Mouse (Mus musculus): ENCODE measurements around the gene Egln2.

Egln2 gene

DNA sequence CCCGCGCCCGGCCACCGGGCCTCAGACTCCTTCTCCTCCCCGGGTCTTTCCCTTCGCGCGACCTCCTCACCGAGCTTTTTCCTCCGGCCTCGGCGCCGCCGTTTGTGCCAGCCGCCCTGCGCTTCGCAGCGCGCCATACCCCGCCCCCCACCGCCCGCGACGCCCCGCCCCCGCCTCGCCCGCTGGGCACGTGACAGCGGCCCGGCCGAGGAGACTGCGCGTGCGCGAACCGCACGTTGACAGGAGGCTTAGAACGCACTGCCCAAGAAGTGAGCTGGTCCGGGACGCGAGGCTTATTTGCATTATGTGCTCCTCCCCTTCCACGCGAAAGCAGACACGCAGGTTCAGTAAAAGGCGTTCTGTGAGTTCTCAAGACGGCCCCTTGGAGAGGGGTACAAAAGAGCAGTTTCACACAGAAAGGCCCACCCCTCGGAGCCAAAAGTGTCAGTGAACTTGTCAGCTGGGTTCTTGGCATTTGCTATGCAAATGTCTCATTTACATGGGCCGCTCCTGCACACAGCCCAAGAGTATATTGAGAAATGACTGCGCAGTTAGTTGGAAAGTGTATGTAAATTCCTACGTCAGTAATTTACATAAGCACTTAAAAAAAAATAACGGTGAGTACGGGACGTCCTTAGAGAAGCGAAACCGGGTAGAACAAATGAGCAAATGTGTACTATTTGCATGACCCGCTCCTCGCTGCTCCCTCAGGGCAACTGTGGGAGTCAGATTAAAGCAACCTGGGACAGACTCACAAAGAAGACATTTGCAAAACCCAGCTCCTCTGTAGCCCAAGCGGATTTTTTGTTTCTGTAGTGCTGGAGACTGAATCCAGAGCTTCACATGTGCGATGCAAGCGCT, at the start of gene Egln2:
Egln2 (minus strand) TSS at position 189 of the 861 bp plus-strand sequence.
- peak; percentile 94 to 95 for DNase-seq (ENCODE audit: low spot score in 2 of 2)

DNA sequence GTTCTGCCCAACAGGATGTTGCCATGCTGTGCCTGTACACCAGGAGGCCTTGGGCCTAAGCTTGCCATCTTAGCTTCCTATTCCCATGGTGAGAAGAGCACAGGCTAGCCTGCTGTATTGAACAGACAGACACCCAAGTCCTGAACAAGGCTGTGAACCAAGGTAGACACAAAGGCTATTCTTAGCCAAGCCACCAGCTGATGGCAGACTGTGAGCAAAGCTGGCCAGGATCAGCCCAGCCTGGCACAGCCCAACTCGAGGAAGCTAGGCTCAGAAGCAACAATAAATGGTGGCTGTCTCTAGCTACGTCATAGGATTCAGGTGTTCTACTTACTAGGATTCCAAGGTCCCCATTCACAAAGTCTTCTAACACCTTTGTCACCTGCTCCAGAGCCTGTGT, 46.0 kb upstream of the Egln2 start:
- DNase-seq (ENCODE audit: low spot score in 2 of 2), result no peak

DNA sequence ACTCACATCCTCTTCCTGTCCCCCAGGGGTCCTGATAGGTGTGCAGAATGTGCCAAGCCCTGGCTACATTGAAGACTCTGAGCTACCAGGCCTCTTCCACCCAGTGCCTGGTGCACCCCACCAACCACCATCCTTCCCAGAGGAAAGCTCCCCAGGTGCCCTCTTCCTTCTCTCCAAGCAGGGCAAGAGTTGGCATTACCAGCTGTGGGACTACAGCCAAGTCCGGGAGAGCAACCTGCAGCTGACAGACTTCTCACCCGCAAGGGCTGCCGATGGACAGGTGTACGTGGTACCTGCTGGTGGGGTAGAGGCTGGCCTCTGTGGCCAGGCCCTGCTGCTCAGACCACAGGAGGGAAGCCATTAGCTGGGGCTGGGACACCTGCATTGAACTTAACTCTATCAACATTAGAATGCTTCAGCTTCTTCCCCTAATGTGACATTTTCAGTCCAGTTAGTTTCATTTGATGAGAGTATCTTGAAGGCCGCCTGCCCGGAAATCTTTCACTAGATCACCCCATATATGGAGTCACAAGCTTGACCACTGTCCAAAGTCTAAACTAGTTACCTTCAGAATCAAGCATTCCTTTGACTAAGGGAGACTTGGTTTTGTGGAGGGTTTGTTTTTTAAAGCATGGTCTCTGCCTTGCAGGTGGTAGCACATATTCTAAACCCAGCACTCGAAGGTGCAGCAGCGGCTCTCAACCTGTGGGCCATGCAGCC, 37.3 kb upstream of the Egln2 start:
- DNase-seq (ENCODE audit: low spot score in 2 of 2), result no peak

DNA sequence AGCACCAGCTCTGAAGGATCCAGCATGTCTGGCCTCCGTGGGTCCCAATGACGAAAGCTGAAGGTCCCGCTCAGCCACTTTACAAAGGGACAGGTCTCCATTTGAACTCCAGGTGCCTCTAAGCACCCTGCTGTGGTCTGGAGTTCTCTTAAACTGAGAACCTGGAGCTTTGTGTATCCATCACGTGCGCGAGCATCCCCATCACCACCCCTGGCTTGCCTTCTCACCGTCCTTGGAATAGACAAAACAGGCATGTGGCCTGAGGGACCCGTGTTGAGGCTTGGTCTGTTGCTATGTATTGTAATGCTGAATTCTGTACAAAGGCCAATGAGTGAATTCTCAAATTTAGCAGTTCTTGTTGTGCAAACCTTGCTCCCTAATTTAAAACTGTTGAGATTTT, 32.2 kb upstream of the Egln2 start:
- no peak for DNase-seq (ENCODE audit: low spot score in 2 of 2)

DNA sequence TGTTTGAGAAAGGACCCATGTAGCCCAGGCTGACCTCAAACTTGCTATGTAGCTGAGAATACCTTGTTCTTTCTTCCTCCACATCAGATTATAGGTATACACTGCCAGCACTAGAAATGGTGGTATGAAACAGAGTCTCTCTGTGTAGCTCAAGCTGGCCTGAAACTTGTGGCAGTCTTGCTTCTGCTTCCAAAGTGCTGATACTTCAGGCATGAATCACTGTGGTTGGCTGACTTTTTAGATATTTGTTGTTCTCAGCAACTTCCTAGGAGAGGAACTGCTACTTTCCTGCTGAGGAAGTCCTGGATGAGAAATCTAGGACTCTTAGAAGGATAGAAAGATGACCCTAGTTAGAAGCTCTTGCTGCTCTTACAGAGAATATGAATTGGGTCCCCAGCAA, 31.8 kb upstream of the Egln2 start:
- DNase-seq (ENCODE audit: low spot score in 2 of 2), result no peak

DNA sequence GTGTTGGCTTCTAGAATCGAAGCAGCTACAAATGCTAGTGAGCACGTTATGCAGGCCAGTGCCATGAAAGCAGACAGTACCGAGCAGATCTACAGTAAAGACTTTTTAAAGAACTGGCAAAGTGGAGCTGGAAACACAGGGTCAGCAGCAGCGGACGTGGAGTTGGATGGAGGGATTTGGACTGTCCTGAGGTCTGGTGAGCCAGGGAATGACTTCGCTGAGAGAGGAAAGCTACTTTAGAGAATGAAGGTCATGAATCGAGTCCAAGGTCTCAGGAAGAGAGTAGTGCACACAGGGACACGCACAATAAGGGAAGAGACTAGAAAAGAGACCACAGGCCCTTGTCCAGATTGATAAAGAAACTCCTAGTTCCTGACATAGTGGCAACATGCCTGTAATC, 31.0 kb upstream of the Egln2 start:
- DNase-seq (ENCODE audit: low spot score in 2 of 2), result no peak

DNA sequence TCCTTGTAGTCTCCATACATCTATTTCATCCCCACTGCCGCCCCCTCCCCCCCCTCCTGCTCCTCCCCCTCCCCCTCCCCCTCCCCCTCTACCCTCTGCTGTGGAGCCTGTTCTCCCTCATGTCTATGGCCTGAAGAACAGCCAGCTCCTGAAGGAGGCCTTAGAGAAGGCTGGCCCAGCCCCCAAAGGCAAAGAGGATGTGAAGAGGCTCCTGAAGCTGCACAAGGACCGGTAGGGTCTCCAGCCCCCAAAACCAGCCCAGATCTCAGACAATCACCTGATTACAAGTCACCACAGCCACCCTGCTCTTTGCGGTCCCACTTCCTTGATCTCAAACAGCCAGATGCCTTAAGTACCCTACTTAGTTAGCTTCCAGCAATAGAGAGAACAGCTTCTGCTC, 30.5 kb upstream of the Egln2 start:
- DNase-seq (ENCODE audit: low spot score in 2 of 2), result no peak

DNA sequence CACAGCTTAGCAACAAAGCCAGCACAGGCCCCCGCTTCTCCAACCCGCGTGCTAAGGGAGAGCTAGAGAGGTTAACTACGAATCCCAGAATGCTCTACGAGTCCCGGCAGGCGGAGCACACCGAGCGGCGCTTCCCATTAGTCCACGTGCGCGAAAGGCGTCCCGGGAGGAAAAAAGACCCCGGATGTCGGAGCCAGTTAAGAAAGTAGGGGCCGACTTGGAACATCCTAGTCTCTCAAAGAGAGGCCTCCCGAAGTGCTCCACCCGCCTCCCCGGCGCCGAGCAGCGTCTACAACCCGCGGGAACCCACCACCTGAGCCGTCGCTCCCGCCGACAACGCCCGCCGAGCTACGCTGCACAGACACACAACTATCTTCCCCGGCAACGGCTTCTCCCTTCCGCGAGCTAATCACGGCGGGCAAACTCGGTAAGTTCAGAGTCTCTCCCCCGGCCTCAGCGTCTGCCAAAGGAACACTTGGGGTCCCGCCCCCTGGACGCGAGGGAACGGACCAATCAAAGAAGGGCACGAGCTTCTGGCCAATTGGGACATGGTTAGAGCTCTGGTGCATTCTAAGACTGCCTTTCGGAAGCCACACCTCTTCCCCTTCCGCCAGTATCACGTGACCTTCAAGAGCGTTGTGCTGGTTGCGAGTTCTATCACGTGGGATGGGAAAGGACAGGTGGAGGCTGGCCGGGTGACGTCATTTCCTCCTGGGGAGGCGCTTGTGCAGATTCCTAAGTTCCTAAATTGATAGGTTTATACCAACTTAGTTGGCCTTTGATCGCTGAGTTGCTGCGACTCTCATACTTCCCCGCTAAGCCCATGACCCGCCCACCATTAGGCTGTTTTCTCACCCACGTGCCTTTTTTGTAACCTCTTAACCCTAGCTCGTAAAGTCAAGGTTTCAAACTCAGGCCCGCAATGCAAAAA, 29.3 kb upstream of the Egln2 start, which contains the start of the genes BC024978 and Snrpa:
BC024978 (plus strand) TSS at position 101 of the 931 bp plus-strand sequence.
Snrpa (minus strand) TSS at position 591 of the 931 bp plus-strand sequence.
- peak; percentile 98 to 99 for DNase-seq (ENCODE audit: low spot score in 2 of 2)

DNA sequence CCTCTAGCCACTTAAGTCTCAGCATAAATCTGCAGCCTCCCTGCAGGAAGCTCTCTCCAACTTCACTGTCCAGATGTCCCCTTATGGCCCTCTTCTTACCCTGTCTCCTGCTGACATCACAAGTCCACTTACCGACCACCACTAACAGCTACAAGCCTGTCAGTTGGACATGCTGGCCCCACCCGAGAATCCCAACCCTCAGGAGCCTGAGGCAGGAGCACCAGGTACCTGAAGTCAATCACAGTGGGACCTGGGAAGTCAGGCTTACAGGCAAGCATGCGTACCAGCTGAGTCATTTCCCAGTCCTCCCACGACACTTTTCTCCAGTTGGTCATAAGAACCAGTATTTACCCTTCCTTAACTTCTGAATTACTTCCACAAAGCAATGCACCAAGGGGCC, 27.1 kb upstream of the Egln2 start:
- DNase-seq (ENCODE audit: low spot score in 2 of 2), result no peak

DNA sequence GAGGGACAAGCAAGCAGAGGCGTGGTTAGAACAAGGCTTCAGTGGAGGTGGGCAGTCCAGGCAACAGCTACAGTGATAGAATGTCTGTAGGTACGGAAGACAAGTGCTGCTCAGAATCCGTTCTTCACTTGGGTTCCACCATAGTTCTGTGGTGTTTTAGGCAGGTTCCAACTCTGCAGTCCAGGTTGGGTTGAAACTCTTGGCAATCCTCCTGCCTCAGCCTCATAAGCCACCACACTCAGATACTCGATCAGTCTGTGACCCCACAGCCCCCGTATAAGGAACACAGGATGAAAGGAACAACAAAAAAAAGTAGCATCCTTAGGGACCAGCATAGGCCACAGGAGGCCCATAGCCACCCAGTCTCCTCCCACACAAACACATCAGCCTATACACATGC, 25.8 kb upstream of the Egln2 start:
- no peak for DNase-seq (ENCODE audit: low spot score in 2 of 2)

DNA sequence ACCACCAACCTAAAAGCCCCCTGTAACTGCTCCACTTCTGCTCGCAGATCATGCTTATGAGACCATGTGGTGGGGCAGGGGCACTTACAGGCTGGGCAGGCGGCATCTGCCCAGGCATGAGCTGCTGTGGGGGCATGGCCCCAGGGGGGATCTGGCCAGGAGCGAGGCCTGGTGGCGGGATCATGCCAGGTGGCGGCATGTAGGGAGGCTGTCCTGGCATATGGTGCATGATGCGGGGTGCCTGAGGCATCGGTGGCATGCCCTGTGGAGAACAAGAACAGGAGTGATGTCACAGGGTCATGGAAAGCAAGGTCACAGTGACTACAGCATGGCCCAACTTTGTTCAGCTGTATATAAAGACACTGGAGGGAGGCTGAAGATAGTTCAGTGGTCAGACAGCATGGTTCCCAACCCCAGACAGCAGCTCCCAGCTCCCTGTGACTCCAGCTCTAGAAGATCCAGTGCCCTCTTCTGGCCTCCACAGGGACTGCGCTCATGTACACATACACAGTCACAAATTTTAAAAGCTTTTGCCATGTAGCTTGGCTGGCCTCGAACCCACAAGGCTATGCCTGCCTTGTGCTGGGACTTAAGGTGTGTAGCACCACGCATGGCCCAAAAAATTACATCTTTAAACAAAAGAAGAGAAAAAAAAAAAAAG, 22.8 kb upstream of the Egln2 start:
- no peak for DNase-seq (ENCODE audit: low spot score in 2 of 2)

DNA sequence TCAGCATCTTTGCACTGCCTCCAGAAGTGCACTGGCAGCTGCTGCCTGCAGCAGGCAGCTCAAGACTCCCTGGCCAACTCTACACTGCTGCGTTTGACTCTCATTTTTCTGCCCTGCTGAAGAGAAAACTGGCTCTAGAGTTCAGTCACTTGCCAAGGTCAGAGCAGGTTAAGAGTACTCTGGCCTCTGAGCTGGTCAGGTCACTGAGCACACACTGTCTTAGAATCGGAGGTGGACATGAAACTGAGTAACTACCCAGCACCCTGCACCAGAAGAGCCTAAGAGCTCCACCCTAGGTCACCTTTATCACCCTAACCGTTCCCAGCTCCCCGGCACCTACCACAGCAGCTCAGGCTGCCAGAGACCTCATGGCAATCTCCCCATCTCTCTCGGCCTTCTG, 19.4 kb upstream of the Egln2 start:
- no peak for DNase-seq (ENCODE audit: low spot score in 2 of 2)

DNA sequence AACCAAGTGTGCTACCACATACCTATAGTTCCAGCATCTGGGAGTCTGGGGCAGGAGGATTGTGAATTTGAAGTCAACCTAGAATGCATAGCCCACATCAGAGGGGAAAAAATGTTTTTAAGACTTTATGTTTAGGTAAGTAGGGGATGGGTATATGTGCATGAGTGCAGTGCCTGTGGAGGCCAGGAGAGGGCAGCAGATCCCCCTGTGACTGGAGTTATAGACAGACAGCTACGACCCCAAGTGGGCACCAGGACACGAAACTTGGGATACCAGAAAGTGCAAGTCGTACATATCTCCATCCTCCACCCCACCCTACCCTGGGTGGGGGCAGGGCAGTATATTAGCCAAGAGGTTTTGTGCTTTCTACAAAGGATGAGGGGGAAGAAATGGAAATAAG, 18.4 kb upstream of the Egln2 start:
- no peak for DNase-seq (ENCODE audit: low spot score in 2 of 2)

DNA sequence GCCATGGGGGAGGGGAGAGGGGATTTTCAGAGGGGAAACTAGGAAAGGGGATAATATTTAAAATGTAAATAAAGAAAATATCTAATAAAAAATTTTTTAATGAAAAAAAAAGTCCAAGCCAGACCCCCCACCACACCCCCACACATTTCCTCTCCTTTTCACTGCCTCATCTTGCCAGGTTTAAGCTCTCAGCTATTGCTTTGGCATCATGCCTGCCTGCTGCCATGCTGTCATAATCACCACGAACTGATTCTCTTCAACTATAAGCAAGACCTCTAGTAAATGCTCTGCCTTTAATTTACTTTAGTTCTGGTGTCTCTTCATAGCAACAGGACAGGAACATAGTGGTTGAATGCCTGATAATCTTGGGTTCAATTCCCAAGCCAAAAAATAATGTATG, 15.9 kb upstream of the Egln2 start:
- no peak for DNase-seq (ENCODE audit: low spot score in 2 of 2)

DNA sequence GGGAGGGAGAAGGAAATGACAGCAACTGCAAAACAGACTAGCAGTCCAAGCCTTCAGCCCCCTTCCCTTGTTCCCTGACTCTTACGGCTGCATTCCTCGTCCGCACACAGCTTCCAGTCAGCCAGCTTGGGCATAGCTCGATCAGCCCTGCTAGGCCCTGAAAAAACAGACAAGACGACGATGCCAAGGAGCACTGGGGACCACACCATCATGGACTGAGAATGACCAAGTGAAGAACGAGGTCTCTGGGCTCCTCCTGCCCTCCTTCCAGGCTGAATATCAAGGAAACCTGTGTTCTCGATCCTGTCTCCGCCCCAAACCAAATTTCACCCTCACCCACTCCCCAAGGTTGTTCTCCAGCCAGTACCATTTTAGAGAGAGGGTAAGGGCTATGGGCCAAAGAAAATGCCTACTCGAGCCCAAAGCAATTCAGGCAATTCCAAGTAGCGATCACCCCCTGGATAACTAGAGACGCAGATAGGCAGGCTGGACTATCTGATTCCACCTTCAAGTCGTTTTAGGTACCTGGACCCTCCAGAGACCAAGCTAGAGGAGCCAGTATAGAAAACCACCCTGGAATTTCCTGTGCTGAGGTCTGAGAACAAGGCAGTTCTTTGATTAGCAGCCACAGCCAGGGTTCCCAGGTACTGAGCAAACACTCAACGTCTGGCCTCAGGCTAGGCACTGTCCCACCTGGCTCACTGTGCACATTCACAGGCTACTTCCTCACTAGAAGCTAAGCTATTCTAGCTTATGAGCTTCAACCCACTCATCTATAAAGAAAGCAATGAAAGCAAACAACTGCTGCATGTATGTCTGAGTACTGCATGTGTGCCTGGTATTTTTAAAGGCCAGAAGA, 14.5 kb upstream of the Egln2 start, which contains the start of the genes Gm21983 and Mia:
Gm21983 (minus strand) TSS at position 250 of the 859 bp plus-strand sequence.
Mia (minus strand) TSS at position 321 of the 859 bp plus-strand sequence.
- no peak for DNase-seq (ENCODE audit: low spot score in 2 of 2)

DNA sequence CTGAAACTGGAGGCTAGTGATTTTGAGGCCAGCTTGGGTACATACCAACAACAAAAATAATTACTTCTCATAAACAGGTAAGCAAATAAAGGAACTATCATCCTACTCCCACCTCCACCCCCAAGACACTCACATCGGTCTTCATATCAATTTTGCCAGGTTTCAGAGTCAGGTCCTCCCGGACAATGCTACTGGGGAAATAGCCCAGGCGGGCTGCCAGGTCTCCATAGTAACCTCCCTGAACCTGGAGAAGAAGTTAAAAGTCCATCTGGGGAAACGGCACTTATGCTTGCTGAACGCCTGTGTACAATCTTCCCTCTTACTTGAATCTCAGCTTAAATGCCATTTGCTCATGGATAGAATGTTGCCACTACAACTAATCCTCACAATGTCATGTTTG, 13.4 kb upstream of the Egln2 start:
- no peak for DNase-seq (ENCODE audit: low spot score in 2 of 2)

DNA sequence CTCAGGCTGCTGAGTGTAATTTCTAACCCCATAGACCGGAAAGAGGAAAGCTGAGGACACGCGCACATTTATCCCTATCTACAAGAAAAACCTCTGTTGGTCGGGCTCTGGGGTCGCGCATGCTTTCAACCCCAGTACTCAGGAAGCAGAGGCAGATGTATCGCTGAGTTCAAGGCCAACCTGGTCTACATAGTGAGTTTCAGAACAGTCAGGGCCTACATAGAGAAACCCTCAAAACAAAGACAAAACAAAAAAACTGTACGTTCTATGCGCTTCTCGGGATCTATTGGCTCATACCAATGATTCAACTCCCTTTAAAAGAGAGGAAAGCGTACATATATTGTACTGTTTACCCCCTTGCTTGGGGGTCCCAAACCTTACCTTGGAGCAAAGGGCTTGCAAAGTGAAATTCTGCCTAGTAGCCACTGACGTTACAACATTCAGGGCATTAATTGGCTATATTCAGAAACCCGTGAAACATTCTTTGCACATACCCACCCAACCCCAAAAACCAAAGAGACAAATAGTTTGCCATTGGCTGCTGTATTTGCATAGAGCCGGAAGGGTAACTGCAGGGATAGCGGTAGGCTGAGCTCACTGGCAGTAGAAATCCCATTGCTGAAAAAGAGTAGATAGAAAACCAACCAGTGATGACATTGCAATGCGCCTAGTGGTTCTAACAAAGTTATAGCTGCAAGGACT, 12.8 kb upstream of the Egln2 start:
- DNase-seq (ENCODE audit: low spot score in 2 of 2), result peak in 1 of 2 experiments; percentile 40

DNA sequence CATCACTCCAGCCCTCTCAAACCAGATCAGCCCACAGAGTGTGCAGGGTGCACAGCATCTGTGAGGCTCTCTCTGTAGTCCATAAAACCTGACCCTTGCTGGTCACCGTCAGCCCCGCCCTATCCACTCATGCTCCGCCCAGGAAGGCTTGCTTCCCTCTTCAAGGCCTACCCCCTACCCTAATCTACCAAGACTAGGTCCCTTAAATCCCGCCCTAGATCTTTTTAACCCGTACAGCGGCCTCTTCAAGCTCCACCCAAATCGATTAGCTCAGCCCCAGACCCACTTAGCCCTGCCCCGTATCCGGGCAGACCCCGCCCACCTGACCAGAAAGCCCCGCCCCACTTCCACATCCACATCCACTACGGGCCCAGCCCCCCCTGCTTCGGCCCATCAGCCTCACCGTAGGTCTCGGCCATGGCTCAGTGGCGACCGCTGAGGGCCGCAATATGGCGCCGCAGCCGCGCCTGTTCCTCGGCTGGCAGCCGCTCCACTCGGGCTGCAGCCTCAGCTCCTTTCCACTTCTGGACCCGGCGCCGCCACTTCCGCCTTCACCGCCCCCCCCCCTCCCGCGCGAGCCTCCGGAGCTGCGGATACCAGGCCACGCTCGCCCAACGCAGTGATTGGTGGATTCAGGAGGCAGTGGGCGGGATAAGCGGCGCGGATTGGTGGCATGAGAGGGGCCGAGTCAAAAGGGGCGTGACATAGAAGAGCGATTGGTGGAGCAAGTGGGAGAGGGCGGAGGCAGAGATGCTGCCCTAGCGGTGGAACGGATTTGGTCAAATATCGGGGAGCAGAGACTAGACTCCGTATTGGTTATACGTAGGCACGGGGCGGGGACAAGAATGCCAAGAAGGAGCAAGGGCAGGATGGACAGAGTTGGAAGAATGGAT, 12.0 kb upstream of the Egln2 start, which contains the start of gene Rab4b:
Rab4b (minus strand) TSS at position 573 of the 893 bp plus-strand sequence.
- peak; percentile 100 for DNase-seq (ENCODE audit: low spot score in 2 of 2)

All from spleen, postnatal 36 days (tissue).